Mouse (Mus musculus) neural tube, embryonic 13.5 days (tissue): ENCODE measurements around the gene Ccl22. TPM values are rescaled to one million over a fixed set of nuclear protein-coding genes. Genes with fewer than 3 reads are reported as not detected.

ENCODE experiments used
- ATAC-seq: fragments of 200-750 bp; cut with Nextera tagmentation; 2 replicates; pipeline ENCODE4 v1.8.0; 2017; ENCODE audit warnings: low read depth, mild to moderate bottlenecking, moderate TSS enrichment, moderate library complexity
- H3K27ac ChIP-seq: fragments of 300-500 bp; sonication (generic); replicated peaks from 2 replicates; pipeline ENCODE4 v1.5.1; 2015; ENCODE audit warnings: moderate library complexity, mild to moderate bottlenecking, inconsistent platforms
- H3K27me3 ChIP-seq: fragments of 300-500 bp; sonication (generic); 2 replicates; pipeline ENCODE4 v1.6.1; 2015; ENCODE audit warnings: mild to moderate bottlenecking, inconsistent platforms
- H3K36me3 ChIP-seq: fragments of 300-500 bp; sonication (generic); 2 replicates; pipeline ENCODE4 v1.6.1; 2015; ENCODE audit warnings: mild to moderate bottlenecking, inconsistent platforms
- H3K4me1 ChIP-seq: fragments of 300-500 bp; sonication (generic); replicated peaks from 2 replicates; pipeline ENCODE4 v1.6.1; 2015; ENCODE audit warnings: inconsistent platforms
- H3K4me2 ChIP-seq: fragments of 300-500 bp; sonication (generic); 2 replicates; pipeline ENCODE4 v1.6.1; 2015; ENCODE audit warnings: inconsistent platforms, mild to moderate bottlenecking, moderate library complexity
- H3K4me3 ChIP-seq: fragments of 300-500 bp; sonication (generic); 2 replicates; pipeline ENCODE4 v1.5.1; 2015; ENCODE audit warnings: mild to moderate bottlenecking, inconsistent platforms
- H3K9ac ChIP-seq: fragments of 300-500 bp; sonication (generic); 2 replicates; pipeline ENCODE4 v1.6.1; 2015; ENCODE audit warnings: moderate library complexity, mild to moderate bottlenecking, inconsistent platforms
- H3K9me3 ChIP-seq: fragments of 300-500 bp; sonication (generic); 2 replicates; pipeline ENCODE4 v1.6.1; 2016; ENCODE audit warnings: inconsistent platforms
- WGBS: fragments of 180-500 bp; shearing (Covaris S2); methylation state at CpG from one replicate; pipeline ENCODE4 v1.1.7; 2015; 5-methylcytosine and 5-hydroxymethylcytosine counted together
- polyA plus RNA-seq: library from polyadenylated mRNA; unstranded; fragments of >200 nt; fragmentation: Nextera tagmentation; extraction: Ambion mirVana; gene quantifications from 2 replicates; pipeline ENCODE4 v1.2.1, GENCODE M21; 2015

Gene Ccl22
- polyA plus RNA-seq, 1 experiment from 2014 or later, result not detected

- Histone ChIP-seq H3K36me3 (no peaks in the 10 kb centered on the region), H3K4me2 (peak within 1 kb of the TSS; percentile 78), H3K4me1 (peaks cover 41% of the 10 kb centered on the region), H3K4me3 (peak within 1 kb of the TSS; percentile 54), H3K9ac (peak within 1 kb of the TSS; percentile 77), H3K27ac (peak within 1 kb of the TSS; percentile 70), H3K27me3 (peaks cover 28% of the 10 kb centered on the region), H3K9me3 (no peaks in the 10 kb centered on the region)
- ATAC-seq, result peak; percentile 88
- under 1% methylated on average over 38 of the region's 38 CpGs for WGBS
These were observed 26.7 kb downstream of the Ccl22 start, which contains the start of gene Cx3cl1 for GRCm38 (mm10) chr8:94771941-94772670. Gene Cx3cl1 (plus strand): TSS chr8:94772009.

- no peak overlapping the region for H3K27ac ChIP-seq
- 49% methylated on average over 6 of the region's 6 CpGs for WGBS
- peak overlapping the region; percentile 54 for H3K4me3 ChIP-seq
- ATAC-seq, result no peak
- H3K4me2 ChIP-seq, result peak overlapping the region; percentile 78
- H3K9ac ChIP-seq, result peak overlapping the region; percentile 77
- H3K4me1 ChIP-seq, result peaks cover 45% of the 10 kb centered on the region
- no peaks in the 10 kb centered on the region for H3K9me3 ChIP-seq
- no peaks in the 10 kb centered on the region for H3K36me3 ChIP-seq
- H3K27me3 ChIP-seq, result peaks cover 28% of the 10 kb centered on the region
These were observed 27.7 kb downstream of the Ccl22 start for GRCm38 (mm10) chr8:94773048-94773447.

- Histone ChIP-seq H3K27ac (no peak overlapping the region), H3K27me3 (peaks cover 28% of the 10 kb centered on the region), H3K4me3 (peak overlapping the region; percentile 54; the same call in 1 of the 2 replicates), H3K4me2 (peak overlapping the region; percentile 78), H3K9ac (peak overlapping the region; percentile 77), H3K36me3 (no peaks in the 10 kb centered on the region), H3K9me3 (no peaks in the 10 kb centered on the region), H3K4me1 (peaks cover 52% of the 10 kb centered on the region)
- 0 out of 2 replicates have a peak, but pooled peaks have one; percentile 1 for ATAC-seq
- WGBS, result 16% methylated on average over 12 of the region's 12 CpGs
These were observed 28.3 kb downstream of the Ccl22 start for GRCm38 (mm10) chr8:94773700-94774171.

- Histone ChIP-seq H3K36me3 (no peaks in the 10 kb centered on the region), H3K27ac (no peak overlapping the region), H3K4me1 (peaks cover 55% of the 10 kb centered on the region), H3K27me3 (peaks cover 28% of the 10 kb centered on the region), H3K9me3 (no peaks in the 10 kb centered on the region), H3K9ac (no peak overlapping the region), H3K4me3 (no peak overlapping the region), H3K4me2 (no peak overlapping the region)
- ATAC-seq, result no peak
- WGBS, result 97% methylated on average over 1 of the region's 1 CpGs
These were observed 29.2 kb downstream of the Ccl22 start for GRCm38 (mm10) chr8:94774601-94775000.

GRCm38 (mm10) chr8:94776346-94776745, 31.0 kb downstream of the Ccl22 start:
- ATAC-seq, result no peak
- Histone ChIP-seq H3K4me3 (no peak overlapping the region), H3K9ac (no peak overlapping the region)

GRCm38 (mm10) chr8:94778036-94778435, 32.6 kb downstream of the Ccl22 start:
- no peak for ATAC-seq

More at GRCm38 (mm10) chr8:94776346-94776745, 31.0 kb downstream of the Ccl22 start:
- Histone ChIP-seq H3K27ac (no peak overlapping the region), H3K4me1 (peaks cover 46% of the 10 kb centered on the region), H3K36me3 (no peaks in the 10 kb centered on the region), H3K4me2 (no peak overlapping the region), H3K9me3 (no peaks in the 10 kb centered on the region), H3K27me3 (peaks cover 11% of the 10 kb centered on the region)
- 88% methylated on average over 2 of the region's 2 CpGs for WGBS

GRCm38 (mm10) chr8:94778473-94778872, 33.1 kb downstream of the Ccl22 start:
- Histone ChIP-seq H3K9ac (no peak overlapping the region), H3K9me3 (no peaks in the 10 kb centered on the region), H3K36me3 (no peaks in the 10 kb centered on the region), H3K4me1 (peaks cover 32% of the 10 kb centered on the region), H3K27ac (0 out of 2 replicates have a peak overlapping the region, but pooled peaks have one; percentile 34), H3K4me2 (no peak overlapping the region), H3K4me3 (no peak overlapping the region), H3K27me3 (no peaks in the 10 kb centered on the region)
- ATAC-seq, result no peak
- WGBS, result 53% methylated on average over 5 of the region's 5 CpGs

More at GRCm38 (mm10) chr8:94778036-94778435, 32.6 kb downstream of the Ccl22 start:
- Histone ChIP-seq H3K4me1 (peaks cover 36% of the 10 kb centered on the region), H3K4me3 (no peak overlapping the region), H3K4me2 (no peak overlapping the region), H3K9me3 (no peaks in the 10 kb centered on the region), H3K9ac (no peak overlapping the region), H3K27me3 (peaks cover 2% of the 10 kb centered on the region; the same call in 1 of the 2 replicates), H3K36me3 (no peaks in the 10 kb centered on the region), H3K27ac (0 out of 2 replicates have a peak overlapping the region, but pooled peaks have one; percentile 34)
- WGBS, result 76% methylated on average over 10 of the region's 10 CpGs

- H3K36me3 ChIP-seq, result no peaks in the 10 kb centered on the region
- H3K9ac ChIP-seq, result no peak overlapping the region
- no peak overlapping the region for H3K4me3 ChIP-seq
- peaks cover 26% of the 10 kb centered on the region for H3K4me1 ChIP-seq
- no peaks in the 10 kb centered on the region for H3K9me3 ChIP-seq
- H3K4me2 ChIP-seq, result no peak overlapping the region
- no peak for ATAC-seq
- no peaks in the 10 kb centered on the region for H3K27me3 ChIP-seq
- H3K27ac ChIP-seq, result 0 out of 2 replicates have a peak overlapping the region, but pooled peaks have one; percentile 34
- 69% methylated on average over 10 of the region's 10 CpGs for WGBS
These were observed 33.6 kb downstream of the Ccl22 start for GRCm38 (mm10) chr8:94778895-94779533.

GRCm38 (mm10) chr8:94779534-94780294, 34.3 kb downstream of the Ccl22 start:
- Histone ChIP-seq H3K4me2 (no peak overlapping the region), H3K4me1 (peaks cover 22% of the 10 kb centered on the region), H3K27ac (no peak overlapping the region), H3K9me3 (no peaks in the 10 kb centered on the region), H3K27me3 (no peaks in the 10 kb centered on the region), H3K9ac (no peak overlapping the region), H3K36me3 (no peaks in the 10 kb centered on the region), H3K4me3 (no peak overlapping the region)
- ATAC-seq, result no peak
- WGBS, result 93% methylated on average over 16 of the region's 16 CpGs

GRCm38 (mm10) chr8:94780491-94781154, 35.2 kb downstream of the Ccl22 start:
- no peak overlapping the region for H3K27ac ChIP-seq
- 87% methylated on average over 21 of the region's 21 CpGs for WGBS

GRCm38 (mm10) chr8:94781155-94781837, 35.9 kb downstream of the Ccl22 start:
- 64% methylated on average over 7 of the region's 7 CpGs for WGBS
- Histone ChIP-seq H3K4me3 (no peak overlapping the region), H3K4me1 (peaks cover 22% of the 10 kb centered on the region), H3K27me3 (no peaks in the 10 kb centered on the region), H3K27ac (no peak overlapping the region), H3K9ac (no peak overlapping the region), H3K4me2 (no peak overlapping the region), H3K9me3 (no peaks in the 10 kb centered on the region), H3K36me3 (no peaks in the 10 kb centered on the region)
- no peak for ATAC-seq

More at GRCm38 (mm10) chr8:94780491-94781154, 35.2 kb downstream of the Ccl22 start:
- ATAC-seq, result no peak
- Histone ChIP-seq H3K27me3 (no peaks in the 10 kb centered on the region), H3K9me3 (no peaks in the 10 kb centered on the region), H3K36me3 (no peaks in the 10 kb centered on the region), H3K4me3 (no peak overlapping the region), H3K4me1 (peaks cover 22% of the 10 kb centered on the region), H3K9ac (no peak overlapping the region), H3K4me2 (no peak overlapping the region)
